Mouse (Mus musculus) CD4-positive naive resting alpha-beta T cell, adult 76 days (primary cell): ENCODE data around the gene Atp8b3. TPM values are rescaled to one million over a fixed set of nuclear protein-coding genes. Genes with fewer than 3 reads are reported as not detected.

Experiments used
- total RNA-seq: library from RNA; stranded (reverse); gene quantifications from one replicate; pipeline ENCODE4 v1.2.4, GENCODE M21; 2023

Atp8b3 gene
- not detected for total RNA-seq

GRCm38 (mm10) chr10:80538710-80539394, at the start of gene Atp8b3:
Gene Atp8b3 (minus strand): TSS chr10:80539124.

GRCm38 (mm10) chr10:80577195-80578130, 38.5 kb upstream of the Atp8b3 start, which contains the start of gene Klf16:
Gene Klf16 (minus strand): TSS chr10:80577321.

DNA sequence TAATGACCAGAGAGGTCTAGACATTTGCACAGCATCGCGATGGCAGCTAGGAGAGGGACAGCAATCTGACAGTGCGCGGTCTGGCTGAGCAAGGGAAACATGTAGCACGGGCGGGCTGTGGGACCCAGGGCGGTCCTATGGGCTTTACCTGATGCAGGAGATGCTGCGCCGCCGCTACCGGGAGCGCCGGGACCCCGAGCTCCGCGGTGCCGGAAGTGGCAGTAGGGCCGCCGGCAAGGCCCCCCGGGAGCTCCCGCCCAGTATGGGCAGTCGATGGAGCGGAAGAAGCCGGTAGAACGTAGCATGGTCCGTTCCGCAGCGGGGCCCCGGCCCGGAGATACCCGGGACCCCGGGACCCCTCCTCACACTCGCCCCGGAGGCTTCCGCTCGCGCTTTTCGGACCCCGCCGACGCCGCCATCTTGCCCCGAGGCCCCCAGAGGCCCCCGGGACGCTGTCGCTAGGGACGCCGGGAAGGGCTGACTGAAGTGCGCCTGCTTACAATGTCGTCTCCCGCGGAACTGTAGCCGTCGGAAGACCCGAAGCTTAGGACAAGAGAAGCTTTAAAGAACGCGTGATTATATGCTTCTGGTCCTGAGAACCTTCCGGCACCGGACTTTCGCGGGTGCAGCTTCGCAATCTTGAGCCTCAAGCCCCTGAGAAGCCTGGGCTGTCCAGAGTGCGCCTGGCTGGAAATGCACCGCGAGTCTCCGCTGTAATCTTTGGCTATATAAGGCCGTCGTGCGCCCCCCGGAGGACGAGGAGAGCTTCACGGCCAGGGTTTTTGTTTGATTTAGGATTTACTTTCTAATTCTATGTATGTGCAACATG, 22.4 kb upstream of the Atp8b3 start, which contains the start of gene Rexo1:
Gene Rexo1, minus strand, starts transcription at position 445 of the 829 bp plus-strand sequence.

GRCm38 (mm10) chr10:80494732-80495131, 44.2 kb downstream of the Atp8b3 start, which contains the start of gene Onecut3:
Gene Onecut3 (plus strand): TSS chr10:80494835.

Other genes with a start within 250 kb of the Atp8b3 start
- gene Rps15, start 246.7 kb downstream of the Atp8b3 start, total RNA-seq = 4,176 TPM
- gene Apc2, start 243.1 kb downstream of the Atp8b3 start, total RNA-seq = 0.06 TPM
- 21.3 TPM for gene 2310011J03Rik, start 218.6 kb downstream of the Atp8b3 start, total RNA-seq
- 2.0 TPM for gene Pcsk4, start 209.6 kb downstream of the Atp8b3 start, total RNA-seq
- gene Reep6, start 209.2 kb downstream of the Atp8b3 start, total RNA-seq = not detected
- not detected for gene Adamtsl5, start 190.7 kb downstream of the Atp8b3 start, total RNA-seq
- not detected for gene Plk5, start 182.7 kb downstream of the Atp8b3 start, total RNA-seq
- gene Mex3d, start 151.5 kb downstream of the Atp8b3 start, total RNA-seq = 9.0 TPM
- gene Mbd3, start 139.6 kb downstream of the Atp8b3 start, total RNA-seq = 81.1 TPM
- gene Uqcr11, start 132.3 kb downstream of the Atp8b3 start, total RNA-seq = 47.1 TPM
- 82.4 TPM for gene Tcf3, start 105.5 kb downstream of the Atp8b3 start, total RNA-seq
- not detected for gene Onecut3, start 44.3 kb downstream of the Atp8b3 start, total RNA-seq
- gene Rexo1, start 22.4 kb upstream of the Atp8b3 start, total RNA-seq = 141 TPM
- gene Klf16, start 38.2 kb upstream of the Atp8b3 start, total RNA-seq = 28.5 TPM
- 37.5 TPM for gene Abhd17a, start 51.2 kb upstream of the Atp8b3 start, total RNA-seq
- gene Scamp4, start 63.7 kb upstream of the Atp8b3 start, total RNA-seq = 44.2 TPM
- gene Adat3, start 63.8 kb upstream of the Atp8b3 start, total RNA-seq = 3.3 TPM
- 7.4 TPM for gene Gm49322, start 66.9 kb upstream of the Atp8b3 start, total RNA-seq
- gene Csnk1g2, start 83.7 kb upstream of the Atp8b3 start, total RNA-seq = 224 TPM
- gene Btbd2, start 117.9 kb upstream of the Atp8b3 start, total RNA-seq = 24.7 TPM
- 302 TPM for gene Mknk2, start 139.0 kb upstream of the Atp8b3 start, total RNA-seq
- 110 TPM for gene Mob3a, start 162.9 kb upstream of the Atp8b3 start, total RNA-seq
- gene Izumo4, start 163.1 kb upstream of the Atp8b3 start, total RNA-seq = 51.3 TPM
- gene Ap3d1, start 203.1 kb upstream of the Atp8b3 start, total RNA-seq = 107 TPM
- 86.9 TPM for gene Dot1l, start 216.1 kb upstream of the Atp8b3 start, total RNA-seq